Mouse (Mus musculus): Measurements from ENCODE around the gene Zfp385b.

DNA sequence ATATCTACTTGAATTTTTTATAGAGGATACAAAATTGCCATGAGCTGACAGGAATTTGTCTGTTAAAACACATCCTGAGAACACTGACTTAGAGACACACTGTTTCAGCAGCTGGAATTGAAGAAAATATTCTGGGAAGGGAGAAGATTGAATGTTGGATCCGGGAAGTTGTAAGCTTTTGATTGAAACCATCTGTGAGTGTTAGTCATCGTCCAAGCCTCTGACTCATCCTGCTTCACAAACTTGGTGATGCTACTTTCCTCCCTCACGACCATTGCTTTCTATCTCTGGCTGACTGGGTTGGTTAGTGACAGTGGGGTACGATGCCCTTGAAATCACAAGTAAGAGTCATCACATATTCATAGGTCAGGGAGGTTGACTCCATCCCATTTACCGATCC is 157.3 kb downstream of the Zfp385b start:
- TF ChIP-seq CTCF (IDR thresholded peaks at IDR 0.05; ENCODE audit: borderline replicate concordance, insufficient read depth, low read depth, low read length) = no peak
- no peak for TF ChIP-seq POLR2A (IDR thresholded peaks at IDR 0.05; ENCODE audit: borderline replicate concordance, insufficient read depth, low read length)

All from cerebellum, adult 2 months (tissue).